Mouse (Mus musculus) cerebellum, adult 2 months (tissue): Measurements from ENCODE around the gene Ptcd2.

ENCODE experiments used
- CTCF ChIP-seq: fragments of 200-500 bp; IDR thresholded peaks from 2 replicates; pipeline ENCODE4 v1.5.1; 2011; ENCODE audit warnings: low read depth, mild to moderate bottlenecking, control low read depth, low read length, moderate library complexity, borderline replicate concordance; ENCODE audit not compliant: insufficient read depth
- POLR2A ChIP-seq: fragments of 200-500 bp; IDR thresholded peaks from 2 replicates; pipeline ENCODE4 v1.6.1; 2011; ENCODE audit warnings: low read length, control low read depth, borderline replicate concordance; ENCODE audit not compliant: insufficient read depth

DNA sequence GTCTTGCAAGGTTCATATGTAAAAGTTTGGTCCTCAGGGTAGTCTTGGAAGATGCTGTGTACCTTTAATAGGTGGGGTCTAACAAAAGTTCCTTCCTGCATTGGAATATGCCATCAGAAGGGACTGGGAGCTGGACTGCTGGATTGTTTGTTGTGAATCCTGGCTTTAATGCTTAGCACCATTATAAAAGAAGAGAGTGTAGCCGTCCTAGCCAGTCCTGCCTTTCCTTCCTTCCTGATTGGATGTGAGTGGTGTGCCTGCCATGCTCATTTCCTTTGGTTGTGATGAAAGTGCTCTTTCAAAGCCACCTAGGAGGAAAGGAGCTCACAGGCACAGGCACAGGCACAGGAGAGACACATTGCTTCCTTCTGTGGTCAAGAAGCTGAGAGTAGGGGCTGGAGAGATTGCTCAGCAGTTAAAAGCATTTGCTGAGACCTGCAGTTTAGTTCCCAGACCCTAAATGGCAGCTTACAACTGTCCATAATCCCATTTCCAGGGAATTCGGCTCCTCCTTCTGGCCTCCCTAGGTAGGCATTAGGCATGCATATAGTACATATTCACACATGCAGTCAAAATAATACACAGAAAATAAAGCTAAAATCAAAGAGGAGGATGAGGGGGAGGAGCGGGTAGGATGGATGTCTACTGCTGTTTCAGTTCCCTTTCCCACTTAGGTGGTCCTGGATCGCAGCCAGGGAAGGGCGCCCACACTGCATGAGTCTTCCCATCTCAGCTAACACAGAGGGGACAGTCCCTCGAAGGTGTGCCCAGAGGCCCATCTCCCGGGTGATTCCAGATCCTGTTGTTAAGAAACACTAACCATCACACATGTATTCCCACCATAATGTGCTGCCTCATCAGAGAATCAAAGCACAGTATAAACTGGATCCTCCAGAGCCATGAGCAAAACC is 43.7 kb upstream of the Ptcd2 start:
- TF ChIP-seq CTCF (no peak), POLR2A (no peak)
